Comparison of ENCODE assay signal across 13 mouse cellular contexts in genomic region chr3:59277502-59278253, GRCm38 (mm10). TPM values are rescaled to one million over a fixed set of nuclear protein-coding genes. Genes with fewer than 3 reads are reported as not detected.
DNase-seq lines count a peak whose midpoint lies in the region; ATAC-seq and TF ChIP-seq lines count a peak whose summit lies in the region.
"Had no signal": no experiment of that assay in that cellular context is flagged by ENCODE, and none has a peak within 500 bp of the region (broad histone marks: within the 10 kb centered on the region; RNA-seq: fewer than 3 reads in every experiment).

No protein-coding gene starts in this region.

- peak overlapping the region; percentile 59 for H3K27ac ChIP-seq in midbrain, embryonic 10.5 days (replicated peaks)
- H3K27ac ChIP-seq in midbrain, embryonic 16.5 days (ENCODE audit: low read length): no peak overlapping the region
- no peak overlapping the region for H3K27ac ChIP-seq in forebrain, postnatal 0 days (ENCODE audit: low read depth, low read length)
- H3K27ac ChIP-seq: hindbrain, embryonic 15.5 days; limb, embryonic 12.5 days; stomach, postnatal 0 days had no signal

- no peak; the same call in none of the 2 replicates for ATAC-seq in midbrain, embryonic 16.5 days
- ATAC-seq in forebrain, postnatal 0 days: peak; percentile 50

- no peaks in the 10 kb centered on the region for H3K36me3 ChIP-seq in midbrain, embryonic 10.5 days
- H3K36me3 ChIP-seq in midbrain, embryonic 16.5 days (ENCODE audit: control insufficient read depth, insufficient read depth, low read length): no peaks in the 10 kb centered on the region; the same call in 1 of the 2 replicates
- no peaks in the 10 kb centered on the region for H3K36me3 ChIP-seq in forebrain, postnatal 0 days (ENCODE audit: insufficient read depth)
- H3K36me3 ChIP-seq: limb, embryonic 12.5 days had no signal

- no peak for TF ChIP-seq CTCF in forebrain, postnatal 0 days (IDR thresholded peaks at IDR 0.05; ENCODE audit: low read depth)

- H3K4me2 ChIP-seq in midbrain, embryonic 16.5 days (ENCODE audit: low read length): no peak overlapping the region
- H3K4me2 ChIP-seq in forebrain, postnatal 0 days (ENCODE audit: low read depth): no peak overlapping the region
- H3K4me2 ChIP-seq: heart, embryonic 11.5 days; hindbrain, embryonic 15.5 days; limb, embryonic 12.5 days had no signal

- H3K27me3 ChIP-seq in midbrain, embryonic 10.5 days (ENCODE audit: low read depth, poor library complexity, severe bottlenecking): no peaks in the 10 kb centered on the region
- no peaks in the 10 kb centered on the region for H3K27me3 ChIP-seq in midbrain, embryonic 16.5 days (ENCODE audit: control insufficient read depth, insufficient read depth, low read depth, low read length)
- H3K27me3 ChIP-seq in forebrain, postnatal 0 days (ENCODE audit: insufficient read depth, low read length): no peaks in the 10 kb centered on the region
- H3K27me3 ChIP-seq: hindbrain, embryonic 15.5 days; limb, embryonic 12.5 days had no signal

- no peaks in the 10 kb centered on the region for H3K9me3 ChIP-seq in midbrain, embryonic 10.5 days (replicated peaks)
- H3K9me3 ChIP-seq in midbrain, embryonic 16.5 days (replicated peaks; ENCODE audit: control insufficient read depth, low read length, poor library complexity, severe bottlenecking): no peaks in the 10 kb centered on the region
- H3K9me3 ChIP-seq in forebrain, postnatal 0 days (ENCODE audit: low read length): no peaks in the 10 kb centered on the region
- H3K9me3 ChIP-seq: hindbrain, embryonic 15.5 days; limb, embryonic 12.5 days had no signal

- no peak overlapping the region for H3K9ac ChIP-seq in midbrain, embryonic 16.5 days (ENCODE audit: low read depth, low read length)
- H3K9ac ChIP-seq in forebrain, postnatal 0 days: no peak overlapping the region
- H3K9ac ChIP-seq: hindbrain, embryonic 15.5 days; limb, embryonic 12.5 days had no signal

- intact Hi-C loops in left cerebral cortex, postnatal 14 days (cut with DNase I): no loop called here

- 10% methylated on average over 3 of the region's 3 CpGs for WGBS in midbrain, embryonic 10.5 days
- 9% methylated on average over 3 of the region's 3 CpGs for WGBS in midbrain, embryonic 16.5 days
- WGBS in forebrain, postnatal 0 days: 8% methylated on average over 3 of the region's 3 CpGs

- H3K4me1 ChIP-seq in midbrain, embryonic 10.5 days: peaks cover 19% of the 10 kb centered on the region
- H3K4me1 ChIP-seq in midbrain, embryonic 16.5 days (ENCODE audit: control insufficient read depth, insufficient read depth, low read length): no peaks in the 10 kb centered on the region
- no peaks in the 10 kb centered on the region for H3K4me1 ChIP-seq in forebrain, postnatal 0 days (ENCODE audit: insufficient read depth)
- H3K4me1 ChIP-seq: hindbrain, embryonic 15.5 days had no signal

- DNase-seq in midbrain, embryonic 10.5 days (ENCODE audit: low spot score): peak; percentile 56
- peak; percentile 24 for DNase-seq in brain, adult 2 months (ENCODE audit: low read depth, low spot score)
- no peak for DNase-seq in forebrain, postnatal 0 days
- peak; percentile 48 for DNase-seq in naive thymus-derived CD4-positive, alpha-beta T cell, adult 2 months (ENCODE audit: low read depth)
- no peak for DNase-seq in right cerebral cortex, adult 2 months (ENCODE audit: low spot score in 2 of 2)
- DNase-seq in frontal cortex, postnatal 10 days (ENCODE audit: low spot score in 2 of 2): no peak
- DNase-seq in left cerebral cortex, postnatal 14 days (ENCODE audit: low spot score in 2 of 2): no peak
- DNase-seq: lung, postnatal 14 days had no signal

- no peak overlapping the region for H3K4me3 ChIP-seq in midbrain, embryonic 10.5 days
- no peak overlapping the region for H3K4me3 ChIP-seq in midbrain, embryonic 16.5 days (ENCODE audit: low read depth, low read length)
- H3K4me3 ChIP-seq in forebrain, postnatal 0 days (ENCODE audit: low read depth, low read length): no peak overlapping the region
- H3K4me3 ChIP-seq: hindbrain, embryonic 15.5 days; limb, embryonic 12.5 days had no signal

RNA-seq across cellular contexts. Expression of gene P2ry12, which starts 15.0 kb away (rescaled TPM):
- 0.70 and 1.9 TPM in 2 replicates for polyA plus RNA-seq in midbrain, embryonic 10.5 days (2016; fragmentation: Nextera tagmentation; extraction: Ambion mirVana)
- 4.9 and 6.4 TPM in 2 replicates for polyA plus RNA-seq in midbrain, embryonic 16.5 days (2015; fragmentation: Nextera tagmentation; extraction: Ambion mirVana)
- total RNA-seq in forebrain, postnatal 0 days (2014; rRNA removed): 11.8 and 12.9 TPM in 2 replicates
- 8.2 and 10.4 TPM in 2 replicates for polyA plus RNA-seq in forebrain, postnatal 0 days (2015; fragmentation: Nextera tagmentation; extraction: Ambion mirVana)
- total RNA-seq in left cerebral cortex, postnatal 14 days (2021): 10 to 100 TPM; 70.6 to 76.3 TPM

Comparison
In these comparisons a context has a peak if more than half of its experiments do, and no peak if none do; other contexts are left out.
1. DNase-seq: peak in midbrain, embryonic 10.5 days (single experiment), brain, adult 2 months (single experiment) and naive thymus-derived CD4-positive, alpha-beta T cell, adult 2 months (single experiment); none in forebrain, postnatal 0 days (single experiment), right cerebral cortex, adult 2 months (0 of 2), frontal cortex, postnatal 10 days (0 of 2) and left cerebral cortex, postnatal 14 days (0 of 2).